Mouse (Mus musculus): ENCODE results near the gene Tcap. TPM values are rescaled to one million over a fixed set of nuclear protein-coding genes. Genes with fewer than 3 reads are reported as not detected.

The Tcap gene
- total and polyA plus RNA-seq, 3 experiments, result not detected

DNA sequence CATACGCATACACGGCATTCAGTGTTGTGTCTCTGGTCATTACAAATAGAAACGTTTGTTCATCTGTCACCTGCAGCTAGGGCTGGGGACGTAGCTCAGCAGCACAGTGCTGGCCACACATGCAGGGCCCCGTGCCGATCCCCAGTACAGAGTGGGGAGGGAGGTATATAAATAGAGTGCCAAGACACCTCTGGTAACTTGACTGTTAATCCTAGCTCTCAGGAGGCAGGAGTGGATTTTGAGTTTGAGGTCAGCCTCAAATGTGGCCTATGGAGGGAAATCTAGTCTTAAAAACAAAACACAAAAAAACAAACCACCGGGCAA lies 15.8 kb upstream of the Tcap start:
- no peak overlapping the region for H3K4me3 ChIP-seq (replicated peaks in 1 of 3; ENCODE audit: low read depth in 2 of 3, low read length in 2 of 3, poor library complexity in 1 of 3)
- H3K4me2 ChIP-seq (ENCODE audit: insufficient read depth, low read depth, poor library complexity, severe bottlenecking), result no peak overlapping the region
- no peak for TF ChIP-seq CTCF (conservative IDR thresholded peaks at IDR 0.05 in 1 of 2, IDR thresholded peaks at IDR 0.05 in 1 of 2; ENCODE audit: low read depth in 2 of 2, low read length in 2 of 2)
- no peak for TF ChIP-seq PAX5 (IDR thresholded peaks at IDR 0.05; ENCODE audit: low read length)
- TF ChIP-seq NELFE (IDR thresholded peaks at IDR 0.05; ENCODE audit: low read depth, low read length), result no peak
- TF ChIP-seq IRF4 (IDR thresholded peaks at IDR 0.05; ENCODE audit: low read depth, low read length), result no peak
- no peak for TF ChIP-seq MAZ (IDR thresholded peaks at IDR 0.05; ENCODE audit: low read depth, low read length)
- no peak for TF ChIP-seq MAX (IDR thresholded peaks at IDR 0.05; ENCODE audit: low read length)
- TF ChIP-seq ZMIZ1 (IDR thresholded peaks at IDR 0.05; ENCODE audit: low read depth, low read length), result no peak
- TF ChIP-seq GABPA (IDR thresholded peaks at IDR 0.05; ENCODE audit: insufficient replicate concordance, low read depth, low read length), result no peak
- no peak for TF ChIP-seq ZKSCAN1 (IDR thresholded peaks at IDR 0.05; ENCODE audit: borderline replicate concordance, low read depth, low read length)
- H3K27ac ChIP-seq (ENCODE audit: insufficient read depth, low read depth), result no peak overlapping the region
- H3K4me1 ChIP-seq (ENCODE audit: control insufficient read depth in 1 of 2, insufficient read depth in 2 of 2), result peaks cover 0 to 7% of the 10 kb centered on the region in 2 experiments; a peak in 2 of 4 replicates
- H3K36me3 ChIP-seq (replicated peaks in 1 of 2; ENCODE audit: control insufficient read depth in 1 of 2, insufficient read depth in 1 of 2, low read length in 1 of 2), result peaks cover 3 to 53% of the 10 kb centered on the region in 2 experiments
- no peak overlapping the region for H3K9ac ChIP-seq (ENCODE audit: insufficient read depth, low read depth)
- no peaks in the 10 kb centered on the region for H3K9me3 ChIP-seq (replicated peaks; ENCODE audit: low read length)
- H3K27me3 ChIP-seq (replicated peaks), result no peaks in the 10 kb centered on the region
- in situ Hi-C loops (cut with MboI; ENCODE audit: low pct_ligation_motif_present, low pct_unique_long_range_greater_than_20kb, low sequenced_read_pairs), result no loop called here
- DNase-seq (ENCODE audit: extremely low read depth), result no peak
- H3K79me2 ChIP-seq (replicated peaks; ENCODE audit: control insufficient read depth, extremely low read depth, insufficient read depth, poor library complexity, severe bottlenecking), result no peaks in the 10 kb centered on the region; the same call in 1 of the 2 replicates
- dilution Hi-C loops (cut with MboI; ENCODE audit: extremely low pct_ligation_motif_present, extremely low pct_unique_long_range_greater_than_20kb, low sequenced_read_pairs), result no loop called here

DNA sequence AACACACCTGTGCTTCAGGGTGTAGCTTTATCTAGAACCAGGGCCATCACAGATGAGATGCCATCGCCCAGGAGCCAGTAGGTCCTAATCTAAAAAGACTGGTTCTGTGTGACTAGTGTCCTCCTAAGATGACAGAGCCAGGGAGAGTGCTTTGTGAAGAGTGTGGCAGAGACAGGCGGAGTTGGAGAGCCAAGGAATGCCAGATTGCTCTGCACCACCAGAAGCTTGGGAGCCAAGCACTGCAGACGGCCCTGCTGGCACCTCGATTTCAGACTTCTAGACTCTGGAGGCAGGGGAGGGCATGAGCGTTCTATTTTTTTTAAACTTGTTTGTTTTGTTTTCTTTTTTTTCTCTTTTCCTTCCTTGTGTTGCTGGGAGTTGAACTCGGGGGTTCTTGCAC lies 14.3 kb upstream of the Tcap start:
- TF ChIP-seq NELFE (IDR thresholded peaks at IDR 0.05; ENCODE audit: low read depth, low read length), result no peak
- no peak for TF ChIP-seq MAX (IDR thresholded peaks at IDR 0.05; ENCODE audit: low read length)
- TF ChIP-seq ETS1 (conservative IDR thresholded peaks at IDR 0.05; ENCODE audit: low read depth, low read length), result no peak
- TF ChIP-seq CHD2 (IDR thresholded peaks at IDR 0.05; ENCODE audit: low read length), result no peak
- no peak for TF ChIP-seq ZKSCAN1 (IDR thresholded peaks at IDR 0.05; ENCODE audit: borderline replicate concordance, low read depth, low read length)
- TF ChIP-seq UBTF (IDR thresholded peaks at IDR 0.05; ENCODE audit: low read depth, low read length), result no peak
- no peak for TF ChIP-seq RAD21 (IDR thresholded peaks at IDR 0.05; ENCODE audit: low read depth, low read length)
- no peak for TF ChIP-seq CTCF (conservative IDR thresholded peaks at IDR 0.05 in 1 of 2, IDR thresholded peaks at IDR 0.05 in 1 of 2; ENCODE audit: low read depth in 2 of 2, low read length in 2 of 2)
- no peak for TF ChIP-seq MAZ (IDR thresholded peaks at IDR 0.05; ENCODE audit: low read depth, low read length)
- no peak for TF ChIP-seq RCOR1 (conservative IDR thresholded peaks at IDR 0.05; ENCODE audit: low read depth, low read length)
- TF ChIP-seq EP300 (IDR thresholded peaks at IDR 0.05; ENCODE audit: low read length), result no peak
- TF ChIP-seq USF1 (IDR thresholded peaks at IDR 0.05; ENCODE audit: low read depth, low read length), result no peak
- no peak for TF ChIP-seq ZNF384 (IDR thresholded peaks at IDR 0.05; ENCODE audit: low read depth, low read length)
- no peak for TF ChIP-seq ZMIZ1 (IDR thresholded peaks at IDR 0.05; ENCODE audit: low read depth, low read length)
- no peak for TF ChIP-seq NRF1 (IDR thresholded peaks at IDR 0.05; ENCODE audit: low read depth, low read length)
- no peak for TF ChIP-seq KAT2A (IDR thresholded peaks at IDR 0.05; ENCODE audit: insufficient replicate concordance, low read length)
- H3K4me1 ChIP-seq (ENCODE audit: control insufficient read depth in 1 of 2, insufficient read depth in 2 of 2), result peaks cover 0 to 7% of the 10 kb centered on the region in 2 experiments; a peak in 2 of 4 replicates
- DNase-seq (ENCODE audit: extremely low read depth), result no peak
- H3K79me2 ChIP-seq (replicated peaks; ENCODE audit: control insufficient read depth, extremely low read depth, insufficient read depth, poor library complexity, severe bottlenecking), result no peaks in the 10 kb centered on the region; the same call in 1 of the 2 replicates
- no peaks in the 10 kb centered on the region for H3K9me3 ChIP-seq (replicated peaks; ENCODE audit: low read length)
- no peak overlapping the region for H3K4me3 ChIP-seq (replicated peaks in 1 of 3; ENCODE audit: low read depth in 2 of 3, low read length in 2 of 3, poor library complexity in 1 of 3)
- H3K4me2 ChIP-seq (ENCODE audit: insufficient read depth, low read depth, poor library complexity, severe bottlenecking), result no peak overlapping the region
- no peak overlapping the region for H3K27ac ChIP-seq (ENCODE audit: insufficient read depth, low read depth)
- H3K36me3 ChIP-seq (replicated peaks in 1 of 2; ENCODE audit: control insufficient read depth in 1 of 2, insufficient read depth in 1 of 2, low read length in 1 of 2), result peaks cover 7 to 57% of the 10 kb centered on the region in 2 experiments
- no peaks in the 10 kb centered on the region for H3K27me3 ChIP-seq (replicated peaks)
- in situ Hi-C loops (cut with MboI; ENCODE audit: low pct_ligation_motif_present, low pct_unique_long_range_greater_than_20kb, low sequenced_read_pairs), result no loop called here
- H3K9ac ChIP-seq (ENCODE audit: insufficient read depth, low read depth), result no peak overlapping the region
- dilution Hi-C loops (cut with MboI; ENCODE audit: extremely low pct_ligation_motif_present, extremely low pct_unique_long_range_greater_than_20kb, low sequenced_read_pairs), result no loop called here
